Mouse (Mus musculus): Measurements from ENCODE around the gene Pla2g15. TPM values are rescaled to one million over a fixed set of nuclear protein-coding genes. Genes with fewer than 3 reads are reported as not detected.

Pla2g15 gene
- 24.5 and 25.2 TPM in 2 replicates for polyA plus RNA-seq (2015; fragmentation: Nextera tagmentation; extraction: Ambion mirVana)

- peak within 1 kb of the TSS; percentile 87 for H3K4me3 ChIP-seq (ENCODE audit: low read depth, low read length)
- H3K9ac ChIP-seq (ENCODE audit: low read depth, low read length) = peak within 1 kb of the TSS; percentile 89
- H3K4me1 ChIP-seq (ENCODE audit: control insufficient read depth, insufficient read depth, low read length) = peaks cover 19% of the 10 kb centered on the region
- H3K27me3 ChIP-seq (ENCODE audit: control insufficient read depth, insufficient read depth, low read depth, low read length) = no peaks in the 10 kb centered on the region
- WGBS = 2% methylated on average over 38 of the region's 38 CpGs
- ATAC-seq = peak; percentile 99
- H3K9me3 ChIP-seq (replicated peaks; ENCODE audit: control insufficient read depth, low read length, poor library complexity, severe bottlenecking) = no peaks in the 10 kb centered on the region
- peak within 1 kb of the TSS; percentile 86 for H3K4me2 ChIP-seq (ENCODE audit: low read length)
- no peaks in the 10 kb centered on the region for H3K36me3 ChIP-seq (ENCODE audit: control insufficient read depth, insufficient read depth, low read length)
- peak within 1 kb of the TSS; percentile 51 for H3K27ac ChIP-seq (ENCODE audit: low read length)
These were observed at the start of gene Pla2g15 for GRCm38 (mm10) chr8:106149801-106150652. TSS of gene Pla2g15 (plus strand) at chr8:106150399.

GRCm38 (mm10) chr8:106102321-106102720, 47.9 kb upstream of the Pla2g15 start:
- 95% methylated on average over 4 of the region's 4 CpGs for WGBS
- no peak overlapping the region for H3K4me2 ChIP-seq (ENCODE audit: low read length)
- no peaks in the 10 kb centered on the region for H3K4me1 ChIP-seq (ENCODE audit: control insufficient read depth, insufficient read depth, low read length)
- no peak overlapping the region for H3K4me3 ChIP-seq (ENCODE audit: low read depth, low read length)
- no peak overlapping the region for H3K27ac ChIP-seq (ENCODE audit: low read length)
- H3K36me3 ChIP-seq (ENCODE audit: control insufficient read depth, insufficient read depth, low read length) = peaks cover 4% of the 10 kb centered on the region
- ATAC-seq = no peak
- H3K9ac ChIP-seq (ENCODE audit: low read depth, low read length) = no peak overlapping the region
- H3K9me3 ChIP-seq (replicated peaks; ENCODE audit: control insufficient read depth, low read length, poor library complexity, severe bottlenecking) = no peaks in the 10 kb centered on the region
- H3K27me3 ChIP-seq (ENCODE audit: control insufficient read depth, insufficient read depth, low read depth, low read length) = no peaks in the 10 kb centered on the region

DNA sequence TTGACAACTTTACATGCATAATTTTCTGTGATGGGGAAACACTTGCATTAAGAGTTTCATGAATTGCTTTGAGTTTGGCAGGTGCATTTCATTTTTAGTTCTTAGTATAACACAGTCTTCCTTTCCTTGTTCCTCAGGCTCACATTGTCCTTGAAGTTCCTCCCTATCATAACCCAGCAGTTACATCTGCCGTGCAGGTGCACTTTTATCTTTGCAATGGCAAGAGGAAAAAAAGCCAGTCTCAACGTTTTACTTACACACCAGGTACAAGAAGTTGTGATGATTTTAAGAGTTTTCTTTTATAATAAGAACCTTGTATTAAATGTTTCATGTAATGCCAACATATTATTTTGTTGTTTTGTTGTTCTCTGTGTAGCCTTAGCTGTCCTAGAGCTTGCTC, 46.3 kb upstream of the Pla2g15 start:
- peaks cover 9% of the 10 kb centered on the region for H3K36me3 ChIP-seq (ENCODE audit: control insufficient read depth, insufficient read depth, low read length)
- H3K4me3 ChIP-seq (ENCODE audit: low read depth, low read length) = no peak overlapping the region
- H3K27me3 ChIP-seq (ENCODE audit: control insufficient read depth, insufficient read depth, low read depth, low read length) = no peaks in the 10 kb centered on the region
- no peak overlapping the region for H3K9ac ChIP-seq (ENCODE audit: low read depth, low read length)
- no peak overlapping the region for H3K27ac ChIP-seq (ENCODE audit: low read length)
- H3K9me3 ChIP-seq (replicated peaks; ENCODE audit: control insufficient read depth, low read length, poor library complexity, severe bottlenecking) = no peaks in the 10 kb centered on the region
- H3K4me2 ChIP-seq (ENCODE audit: low read length) = no peak overlapping the region
- no peak for ATAC-seq
- H3K4me1 ChIP-seq (ENCODE audit: control insufficient read depth, insufficient read depth, low read length) = no peaks in the 10 kb centered on the region
- WGBS = 92% methylated on average over 2 of the region's 2 CpGs

DNA sequence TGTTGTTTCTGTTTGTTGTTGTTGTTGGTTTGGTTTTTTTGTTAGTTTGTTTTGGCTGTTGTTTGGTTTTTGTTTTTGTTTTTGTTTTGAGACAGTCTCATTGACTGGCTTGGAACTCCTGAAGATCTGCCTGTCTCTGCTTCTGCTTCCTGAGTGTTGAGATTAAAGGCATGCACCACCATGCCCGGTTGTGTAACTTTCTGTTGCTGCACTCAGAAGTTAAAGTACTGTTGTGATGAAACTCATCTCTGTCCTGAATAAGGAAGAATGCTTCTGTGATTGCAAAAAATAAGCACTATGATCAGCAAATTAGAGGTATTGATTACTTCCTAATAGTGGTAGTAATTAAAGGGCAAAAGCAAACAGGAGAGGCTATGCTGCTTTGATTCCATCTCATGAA, 44.0 kb upstream of the Pla2g15 start:
- no peaks in the 10 kb centered on the region for H3K27me3 ChIP-seq (ENCODE audit: control insufficient read depth, insufficient read depth, low read depth, low read length)
- no peaks in the 10 kb centered on the region for H3K9me3 ChIP-seq (replicated peaks; ENCODE audit: control insufficient read depth, low read length, poor library complexity, severe bottlenecking)
- no peak overlapping the region for H3K4me2 ChIP-seq (ENCODE audit: low read length)
- H3K9ac ChIP-seq (ENCODE audit: low read depth, low read length) = no peak overlapping the region
- no peak overlapping the region for H3K27ac ChIP-seq (ENCODE audit: low read length)
- no peak for ATAC-seq
- no peaks in the 10 kb centered on the region for H3K4me1 ChIP-seq (ENCODE audit: control insufficient read depth, insufficient read depth, low read length)
- 96% methylated on average over 1 of the region's 1 CpGs for WGBS
- H3K36me3 ChIP-seq (ENCODE audit: control insufficient read depth, insufficient read depth, low read length) = peaks cover 13% of the 10 kb centered on the region
- no peak overlapping the region for H3K4me3 ChIP-seq (ENCODE audit: low read depth, low read length)

- Histone ChIP-seq H3K4me2 (ENCODE audit: low read length) (no peak overlapping the region), H3K27me3 (ENCODE audit: control insufficient read depth, insufficient read depth, low read depth, low read length) (no peaks in the 10 kb centered on the region), H3K4me3 (ENCODE audit: low read depth, low read length) (no peak overlapping the region), H3K36me3 (ENCODE audit: control insufficient read depth, insufficient read depth, low read length) (peaks cover 13% of the 10 kb centered on the region), H3K27ac (ENCODE audit: low read length) (no peak overlapping the region), H3K9ac (ENCODE audit: low read depth, low read length) (no peak overlapping the region), H3K4me1 (ENCODE audit: control insufficient read depth, insufficient read depth, low read length) (no peaks in the 10 kb centered on the region), H3K9me3 (replicated peaks; ENCODE audit: control insufficient read depth, low read length, poor library complexity, severe bottlenecking) (no peaks in the 10 kb centered on the region)
- whole genome bisulfite sequencing = 95% methylated on average over 4 of the region's 4 CpGs
- ATAC-seq = no peak
These were observed 42.1 kb upstream of the Pla2g15 start for GRCm38 (mm10) chr8:106108080-106108479.

DNA sequence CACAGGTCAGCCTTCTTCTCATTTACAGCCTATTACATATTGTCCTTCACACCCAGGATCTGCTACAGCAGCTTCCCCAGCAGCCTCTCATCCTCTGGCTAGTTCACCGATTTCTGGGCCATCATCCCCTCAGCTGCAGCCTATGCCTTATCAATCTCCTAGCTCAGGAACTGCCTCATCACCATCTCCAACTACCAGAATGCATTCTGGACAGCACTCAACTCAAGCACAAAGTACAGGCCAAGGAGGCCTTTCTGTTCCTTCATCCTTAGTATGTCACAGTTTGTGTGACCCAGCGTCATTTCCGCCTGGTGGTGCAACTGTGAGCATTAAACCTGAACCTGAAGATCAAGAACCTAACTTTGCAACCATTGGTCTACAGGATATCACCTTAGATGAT, 41.5 kb upstream of the Pla2g15 start:
- H3K4me1 ChIP-seq (ENCODE audit: control insufficient read depth, insufficient read depth, low read length) = no peaks in the 10 kb centered on the region
- 94% methylated on average over 3 of the region's 3 CpGs for WGBS
- H3K27ac ChIP-seq (ENCODE audit: low read length) = no peak overlapping the region
- H3K4me3 ChIP-seq (ENCODE audit: low read depth, low read length) = no peak overlapping the region
- peaks cover 13% of the 10 kb centered on the region for H3K36me3 ChIP-seq (ENCODE audit: control insufficient read depth, insufficient read depth, low read length)
- no peak overlapping the region for H3K4me2 ChIP-seq (ENCODE audit: low read length)
- no peaks in the 10 kb centered on the region for H3K27me3 ChIP-seq (ENCODE audit: control insufficient read depth, insufficient read depth, low read depth, low read length)
- ATAC-seq = no peak
- H3K9me3 ChIP-seq (replicated peaks; ENCODE audit: control insufficient read depth, low read length, poor library complexity, severe bottlenecking) = no peaks in the 10 kb centered on the region
- no peak overlapping the region for H3K9ac ChIP-seq (ENCODE audit: low read depth, low read length)

DNA sequence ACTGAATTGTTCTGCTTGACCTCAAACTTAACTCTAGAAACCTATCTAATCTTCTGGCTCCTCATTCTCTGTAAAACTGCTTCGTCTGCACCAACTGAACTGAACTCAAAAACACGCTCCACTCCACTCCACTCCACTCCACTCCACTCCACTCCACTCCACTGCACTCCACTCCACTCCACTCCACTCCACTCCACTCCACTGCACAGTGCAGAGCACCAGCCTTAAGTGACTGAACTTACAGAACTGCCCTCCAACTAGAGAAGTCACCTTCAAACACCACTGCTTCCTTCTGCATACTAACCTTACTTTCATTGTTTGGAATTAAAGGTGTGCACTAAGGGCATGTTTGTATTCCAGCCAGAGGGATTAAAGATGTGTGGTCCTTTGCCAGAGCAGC, 38.2 kb upstream of the Pla2g15 start:
- no peak for ATAC-seq
- no peak overlapping the region for H3K9ac ChIP-seq (ENCODE audit: low read depth, low read length)
- no peaks in the 10 kb centered on the region for H3K27me3 ChIP-seq (ENCODE audit: control insufficient read depth, insufficient read depth, low read depth, low read length)
- WGBS = 88% methylated on average over 2 of the region's 2 CpGs
- no peak overlapping the region for H3K27ac ChIP-seq (ENCODE audit: low read length)
- no peak overlapping the region for H3K4me2 ChIP-seq (ENCODE audit: low read length)
- no peaks in the 10 kb centered on the region for H3K4me1 ChIP-seq (ENCODE audit: control insufficient read depth, insufficient read depth, low read length)
- H3K9me3 ChIP-seq (replicated peaks; ENCODE audit: control insufficient read depth, low read length, poor library complexity, severe bottlenecking) = no peaks in the 10 kb centered on the region
- peaks cover 16% of the 10 kb centered on the region for H3K36me3 ChIP-seq (ENCODE audit: control insufficient read depth, insufficient read depth, low read length)
- H3K4me3 ChIP-seq (ENCODE audit: low read depth, low read length) = no peak overlapping the region

DNA sequence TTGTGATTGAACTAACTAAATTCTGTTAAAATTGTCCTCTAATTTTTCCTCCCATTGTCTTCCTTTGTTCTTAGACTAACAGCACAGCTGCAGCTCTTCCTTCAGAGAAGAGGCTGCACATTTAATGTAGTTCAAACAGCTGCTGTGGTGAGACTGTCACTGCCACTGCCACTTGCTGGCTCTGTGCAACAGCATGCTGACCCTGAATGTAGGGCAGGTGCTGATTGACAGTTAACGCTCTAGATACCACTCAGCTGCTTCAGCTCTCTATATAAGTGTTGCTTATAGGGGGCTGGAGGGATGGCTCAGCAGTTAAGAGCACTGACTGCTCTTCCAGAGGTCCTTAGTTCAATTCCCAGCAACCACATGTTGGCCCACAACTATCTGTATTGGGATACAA, 37.7 kb upstream of the Pla2g15 start:
- no peak overlapping the region for H3K9ac ChIP-seq (ENCODE audit: low read depth, low read length)

GRCm38 (mm10) chr8:106115897-106116296, 34.3 kb upstream of the Pla2g15 start:
- 98% methylated on average over 3 of the region's 3 CpGs for WGBS
- Histone ChIP-seq H3K9me3 (replicated peaks; ENCODE audit: control insufficient read depth, low read length, poor library complexity, severe bottlenecking) (no peaks in the 10 kb centered on the region), H3K9ac (ENCODE audit: low read depth, low read length) (no peak overlapping the region), H3K27me3 (ENCODE audit: control insufficient read depth, insufficient read depth, low read depth, low read length) (no peaks in the 10 kb centered on the region), H3K4me3 (ENCODE audit: low read depth, low read length) (no peak overlapping the region), H3K27ac (ENCODE audit: low read length) (no peak overlapping the region), H3K36me3 (ENCODE audit: control insufficient read depth, insufficient read depth, low read length) (peaks cover 8% of the 10 kb centered on the region; the same call in 1 of the 2 replicates), H3K4me1 (ENCODE audit: control insufficient read depth, insufficient read depth, low read length) (no peaks in the 10 kb centered on the region), H3K4me2 (ENCODE audit: low read length) (no peak overlapping the region)
- ATAC-seq = no peak

More for the DNA sequence above, 37.7 kb upstream of the Pla2g15 start:
- Histone ChIP-seq H3K27ac (ENCODE audit: low read length) (no peak overlapping the region), H3K9me3 (replicated peaks; ENCODE audit: control insufficient read depth, low read length, poor library complexity, severe bottlenecking) (no peaks in the 10 kb centered on the region), H3K27me3 (ENCODE audit: control insufficient read depth, insufficient read depth, low read depth, low read length) (no peaks in the 10 kb centered on the region), H3K36me3 (ENCODE audit: control insufficient read depth, insufficient read depth, low read length) (peaks cover 16% of the 10 kb centered on the region), H3K4me2 (ENCODE audit: low read length) (no peak overlapping the region), H3K4me1 (ENCODE audit: control insufficient read depth, insufficient read depth, low read length) (no peaks in the 10 kb centered on the region), H3K4me3 (ENCODE audit: low read depth, low read length) (no peak overlapping the region)
- no peak for ATAC-seq
- 88% methylated on average over 1 of the region's 1 CpGs for WGBS
